Mouse (Mus musculus) thymus, postnatal 36 days (tissue): ENCODE results near the gene Gm4707.
"Not testable (repeated sequence)": the region's sequence is repeated elsewhere in the genome, so short reads cannot be mapped to it uniquely, and the experiment has no call there.

ENCODE experiments used
- DNase-seq, 2 experiments: peaks; one replicate each; pipeline ENCODE4 v3.0.0; 2022; ENCODE audit warnings: mixed read lengths in 2 of 2

The Gm4707 gene

DNA sequence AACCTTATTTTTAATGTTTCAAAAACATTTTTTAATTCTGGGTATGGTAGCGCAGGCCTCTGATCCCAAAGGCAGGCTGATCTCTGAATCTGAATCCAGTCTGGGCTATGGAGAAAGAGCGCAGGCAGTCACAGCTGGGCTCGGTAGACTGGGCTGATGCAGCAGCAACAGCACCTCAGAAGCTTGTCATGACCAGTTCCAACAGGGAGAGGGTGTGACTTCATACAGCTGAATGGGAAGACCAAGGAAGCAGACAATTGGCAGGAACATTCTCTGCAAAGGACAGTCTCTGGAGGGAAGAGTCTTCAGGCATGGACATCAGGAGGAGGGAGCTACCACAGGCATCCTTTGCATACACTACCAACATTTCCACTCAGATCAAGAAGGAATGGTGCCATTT, 15.6 kb downstream of the Gm4707 start:
- DNase-seq, result no peak

GRCm38 (mm10) chr17:71443273-71443672, 16.4 kb downstream of the Gm4707 start:
- DNase-seq, result no peak

GRCm38 (mm10) chr17:71422502-71422901, 37.2 kb downstream of the Gm4707 start:
- DNase-seq, result not testable (repeated sequence)

DNA sequence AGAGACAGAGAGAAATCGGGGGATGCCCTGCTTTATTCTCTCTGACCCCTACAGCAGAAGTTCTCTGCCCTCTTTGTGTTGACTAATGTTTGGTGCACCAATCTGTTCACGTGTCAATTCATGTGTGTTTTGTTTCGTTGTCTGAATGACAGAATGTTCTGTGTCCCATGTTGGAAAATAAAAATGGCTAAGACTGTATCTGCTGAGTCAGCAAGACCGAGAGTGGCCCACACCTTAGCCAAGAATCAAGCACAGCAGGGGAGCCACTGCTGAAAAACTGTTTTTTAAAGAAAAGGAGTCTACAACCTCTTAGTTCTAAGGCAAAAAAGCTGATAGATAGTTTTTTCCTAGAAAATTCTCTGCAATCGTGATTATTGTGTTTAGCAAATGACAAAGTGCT, 40.3 kb downstream of the Gm4707 start:
- not testable (repeated sequence) for DNase-seq

DNA sequence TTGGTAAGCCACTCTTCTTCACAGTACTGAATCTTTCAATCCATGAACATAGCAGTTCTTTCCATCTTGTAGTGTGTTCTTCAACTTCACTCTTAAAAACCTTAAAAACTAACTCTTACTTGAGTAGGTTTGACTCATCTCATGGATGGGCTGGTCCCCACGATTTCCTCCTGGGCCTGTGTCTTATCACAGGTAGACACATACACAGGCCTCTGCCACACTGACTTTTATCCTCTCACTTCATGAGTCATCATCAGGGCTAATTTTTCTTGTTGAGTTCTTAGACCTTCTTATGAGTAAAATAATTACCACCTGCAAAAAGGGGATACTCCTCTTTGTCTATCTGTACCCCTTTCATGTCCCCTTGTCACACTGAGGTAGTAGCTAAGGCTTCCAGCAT, 42.7 kb downstream of the Gm4707 start:
- no peak for DNase-seq
